Mouse (Mus musculus) kidney, adult 2 months (tissue): ENCODE results near the gene Ppp6r2.

ENCODE experiments used
- CTCF ChIP-seq: fragments of 200-500 bp; conservative IDR thresholded peaks from 2 replicates; pipeline ENCODE4 v1.5.1; 2011; ENCODE audit warnings: low read depth, mild to moderate bottlenecking, control low read depth, low read length, moderate library complexity, mixed read lengths; ENCODE audit not compliant: insufficient read depth, insufficient read length
- POLR2A ChIP-seq: fragments of 200-500 bp; IDR thresholded peaks from one replicate; pipeline ENCODE4 v1.6.1; 2011; ENCODE audit warnings: low read depth, low read length, control low read depth

DNA sequence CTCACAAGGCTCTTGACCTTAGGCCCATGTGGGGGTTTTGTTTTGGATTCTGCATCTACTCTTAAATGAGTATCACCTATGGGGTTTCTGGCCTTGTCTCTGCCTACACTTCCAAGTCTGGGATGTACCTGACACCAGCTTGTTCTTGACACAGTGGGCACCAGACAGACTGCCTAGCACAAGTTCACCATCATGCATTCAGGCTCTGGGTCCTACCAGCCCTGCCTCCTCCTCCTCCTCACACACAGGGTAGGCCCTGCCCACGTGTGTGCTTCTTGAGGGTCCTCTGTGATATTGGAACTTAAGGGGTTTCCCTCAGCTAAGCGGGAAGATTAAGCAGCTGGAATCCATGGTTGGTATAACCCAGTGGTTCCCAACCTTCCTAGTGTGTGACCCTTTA is 72.7 kb downstream of the Ppp6r2 start:
- TF ChIP-seq POLR2A (no peak), CTCF (no peak)
